Comparison of ENCODE assay signal across 11 mouse cellular contexts in genomic region chr1:61102346-61102745, GRCm38 (mm10).
"Had no signal": no experiment of that assay in that cellular context is flagged by ENCODE, and none has a peak within 500 bp of the region (broad histone marks: within the 10 kb centered on the region; RNA-seq: fewer than 3 reads in every experiment).

No protein-coding gene starts in this region.

- DNase-seq: kidney, adult 11 months; right cerebral cortex, postnatal 25 days had no signal

- H3K36me3 ChIP-seq: kidney, embryonic 15.5 days; limb, embryonic 10.5 days; limb, embryonic 13.5 days; liver, embryonic 12.5 days; liver, embryonic 15.5 days; midbrain, embryonic 12.5 days; midbrain, embryonic 15.5 days; neural tube, embryonic 13.5 days; stomach, embryonic 15.5 days had no signal

- H3K4me1 ChIP-seq: kidney, embryonic 15.5 days; liver, embryonic 12.5 days; liver, embryonic 15.5 days; midbrain, embryonic 12.5 days; stomach, embryonic 15.5 days had no signal

- H3K4me3 ChIP-seq: kidney, embryonic 15.5 days; limb, embryonic 10.5 days; limb, embryonic 13.5 days; liver, embryonic 12.5 days; liver, embryonic 15.5 days; midbrain, embryonic 12.5 days; midbrain, embryonic 15.5 days; neural tube, embryonic 13.5 days; stomach, embryonic 15.5 days had no signal

- ATAC-seq: liver, embryonic 12.5 days; midbrain, embryonic 15.5 days had no signal

- H3K9me3 ChIP-seq: kidney, embryonic 15.5 days; limb, embryonic 10.5 days; limb, embryonic 13.5 days; liver, embryonic 12.5 days; liver, embryonic 15.5 days; midbrain, embryonic 12.5 days; midbrain, embryonic 15.5 days; neural tube, embryonic 13.5 days; stomach, embryonic 15.5 days had no signal

- H3K27me3 ChIP-seq: kidney, embryonic 15.5 days; limb, embryonic 13.5 days; liver, embryonic 12.5 days; liver, embryonic 15.5 days; midbrain, embryonic 12.5 days; midbrain, embryonic 15.5 days; neural tube, embryonic 13.5 days; stomach, embryonic 15.5 days had no signal
